Mouse (Mus musculus): ENCODE data around the gene Prph.

Gene Prph

GRCm38 (mm10) chr15:99098493-99098861, 43.5 kb downstream of the Prph start:
- no peak for DNase-seq (ENCODE audit: low read depth, low spot score)

GRCm38 (mm10) chr15:99099139-99099556, 44.2 kb downstream of the Prph start:
- peak; percentile 71 for DNase-seq (ENCODE audit: low read depth, low spot score)

- DNase-seq (ENCODE audit: low read depth, low spot score), result peak; percentile 26
These were observed 45.0 kb downstream of the Prph start for GRCm38 (mm10) chr15:99099984-99100383.

GRCm38 (mm10) chr15:99105238-99105637, 50.3 kb downstream of the Prph start:
- no peak for DNase-seq (ENCODE audit: low read depth, low spot score)

GRCm38 (mm10) chr15:99107866-99108265, 52.9 kb downstream of the Prph start:
- DNase-seq (ENCODE audit: low read depth, low spot score), result no peak

Data from 3T3-L1 (cell line).